Mouse (Mus musculus) kidney, postnatal 0 days (tissue): ENCODE measurements at regions not wholly inside any gene's neighbourhood (a gene's known extent, or its start where the extent isn't known, plus 50 kb on each side); places are given as distances from the start of the nearest gene placed in this dataset.

ENCODE experiments used
- ATAC-seq: fragments of 200-750 bp; cut with Nextera tagmentation; replicated peaks from 2 replicates; pipeline ENCODE4 v1.8.0; 2017; ENCODE audit warnings: low read depth, moderate number of reproducible peaks, moderate TSS enrichment, moderate library complexity; ENCODE audit not compliant: low FRiP score
- DNase-seq: peaks from one replicate; pipeline ENCODE4 v3.0.0-alpha.2; 2016; ENCODE audit warnings: low spot score
- H3K27ac ChIP-seq: fragments of 300-500 bp; sonication (generic); 2 replicates; pipeline ENCODE4 v1.5.1; 2014; ENCODE audit warnings: mild to moderate bottlenecking
- H3K27me3 ChIP-seq: fragments of 300-500 bp; sonication (generic); 2 replicates; pipeline ENCODE4 v1.6.1; 2014; ENCODE audit warnings: low read length, mixed read lengths; ENCODE audit not compliant: insufficient read depth
- H3K36me3 ChIP-seq: fragments of 300-500 bp; sonication (generic); 2 replicates; pipeline ENCODE4 v1.6.1; 2014; ENCODE audit warnings: low read length, mixed read lengths; ENCODE audit not compliant: insufficient read depth
- H3K4me1 ChIP-seq: fragments of 300-500 bp; sonication (generic); replicated peaks from 2 replicates; pipeline ENCODE4 v1.6.1; 2014; ENCODE audit warnings: antibody characterized with exemption, low read length, mixed read lengths; ENCODE audit not compliant: insufficient read depth
- H3K4me2 ChIP-seq: fragments of 300-500 bp; sonication (generic); 2 replicates; pipeline ENCODE4 v1.6.1; 2014; ENCODE audit warnings: mild to moderate bottlenecking, low read length, moderate library complexity, mixed read lengths
- H3K4me3 ChIP-seq: fragments of 300-500 bp; sonication (generic); replicated peaks from 2 replicates; pipeline ENCODE4 v1.5.1; 2014; ENCODE audit warnings: low read depth, low read length
- H3K9ac ChIP-seq: fragments of 300-500 bp; sonication (generic); 2 replicates; pipeline ENCODE4 v1.6.1; 2014; ENCODE audit warnings: low read depth, low read length
- H3K9me3 ChIP-seq: fragments of 300-500 bp; sonication (generic); replicated peaks from 2 replicates; pipeline ENCODE4 v1.6.1; 2016; ENCODE audit warnings: low read length, inconsistent platforms, mixed read lengths
- CTCF ChIP-seq: IDR thresholded peaks from 2 replicates; pipeline ENCODE4 v1.5.1; 2016; ENCODE audit warnings: antibody characterized with exemption, low read depth, mild to moderate bottlenecking, moderate library complexity
- WGBS: fragments of 180-500 bp; shearing (Covaris S2); extraction: QIAGEN DNeasy Blood & Tissue Kit; methylation state at CpG from one replicate; pipeline ENCODE4 v1.1.7; 2014; 5-methylcytosine and 5-hydroxymethylcytosine counted together

- no peak overlapping the region for H3K27ac ChIP-seq
- H3K9ac ChIP-seq = no peak overlapping the region
- no peaks in the 10 kb centered on the region for H3K4me1 ChIP-seq
- no peaks in the 10 kb centered on the region for H3K27me3 ChIP-seq
- no peaks in the 10 kb centered on the region for H3K36me3 ChIP-seq
- 81% methylated on average over 2 of the region's 2 CpGs for WGBS
- H3K4me2 ChIP-seq = no peak overlapping the region
- ATAC-seq (no peak), DNase-seq (no peak)
- H3K4me3 ChIP-seq = no peak overlapping the region
- TF ChIP-seq CTCF = no peak
- no peaks in the 10 kb centered on the region for H3K9me3 ChIP-seq
These were observed 1542.8 kb downstream of the Cdh11 start for GRCm38 (mm10) chr8:101242632-101243031.

- ATAC-seq (no peak), DNase-seq (no peak)
- Histone ChIP-seq H3K4me1 (no peaks in the 10 kb centered on the region), H3K4me2 (no peak overlapping the region), H3K9me3 (no peaks in the 10 kb centered on the region), H3K9ac (no peak overlapping the region), H3K4me3 (no peak overlapping the region), H3K27ac (no peak overlapping the region), H3K27me3 (no peaks in the 10 kb centered on the region), H3K36me3 (no peaks in the 10 kb centered on the region)
- 88% methylated on average over 4 of the region's 4 CpGs for WGBS
- TF ChIP-seq CTCF = no peak
These were observed 1543.6 kb downstream of the Cdh11 start for GRCm38 (mm10) chr8:101241854-101242253.

GRCm38 (mm10) chr8:101197986-101198385 is 1587.5 kb downstream of the Cdh11 start:
- no peak overlapping the region for H3K4me3 ChIP-seq
- no peaks in the 10 kb centered on the region for H3K36me3 ChIP-seq
- ATAC-seq = no peak
- TF ChIP-seq CTCF = no peak
- no peaks in the 10 kb centered on the region for H3K4me1 ChIP-seq
- no peaks in the 10 kb centered on the region for H3K9me3 ChIP-seq
- no peak overlapping the region for H3K9ac ChIP-seq
- WGBS = 95% methylated on average over 1 of the region's 1 CpGs
- DNase-seq = no peak
- no peaks in the 10 kb centered on the region for H3K27me3 ChIP-seq
- H3K4me2 ChIP-seq = no peak overlapping the region
- H3K27ac ChIP-seq = no peak overlapping the region

DNA sequence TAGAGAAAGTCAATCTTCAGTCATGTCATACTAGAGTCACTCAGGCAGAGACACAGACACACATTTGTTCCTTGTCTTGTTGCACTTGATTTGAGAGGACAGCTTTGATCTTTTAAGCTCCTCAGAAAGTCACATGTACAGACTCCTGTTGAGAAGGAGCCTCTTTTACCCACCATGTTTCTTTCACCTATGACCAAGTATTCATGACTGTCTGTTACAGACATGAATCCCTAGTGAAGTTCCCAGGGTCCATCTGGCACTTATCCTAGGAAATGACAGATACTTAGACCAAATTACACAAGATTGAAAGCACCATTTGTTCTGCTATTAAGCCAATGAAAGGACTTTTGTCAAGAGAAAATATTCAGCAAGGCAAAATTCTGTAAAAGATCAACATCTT is 1588.7 kb downstream of the Cdh11 start:
- DNase-seq = no peak
- TF ChIP-seq CTCF = no peak
- Histone ChIP-seq H3K4me3 (no peak overlapping the region), H3K4me1 (no peaks in the 10 kb centered on the region), H3K36me3 (no peaks in the 10 kb centered on the region), H3K9ac (no peak overlapping the region), H3K9me3 (no peaks in the 10 kb centered on the region), H3K27ac (no peak overlapping the region), H3K4me2 (no peak overlapping the region), H3K27me3 (no peaks in the 10 kb centered on the region)
- no peak for ATAC-seq

DNA sequence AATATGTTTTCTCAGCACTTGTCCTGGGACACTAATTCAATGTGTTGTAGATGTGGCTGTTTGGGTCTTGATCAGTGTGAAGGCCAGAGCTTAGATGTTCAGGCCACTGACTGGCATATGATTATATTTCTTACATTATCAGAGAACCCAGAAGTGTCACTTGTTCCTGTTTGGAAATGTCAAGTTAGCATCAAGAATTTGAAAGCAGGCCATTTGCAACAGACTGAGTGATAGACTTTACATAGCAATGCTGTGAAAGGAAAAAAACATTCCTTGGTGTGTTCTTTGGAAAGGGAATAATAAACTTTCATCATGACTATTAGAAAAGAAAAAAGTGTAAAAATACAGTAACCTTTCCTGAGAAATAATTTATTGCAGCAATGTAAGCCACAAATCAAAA is 1596.9 kb downstream of the Cdh11 start:
- Histone ChIP-seq H3K4me3 (no peak overlapping the region), H3K36me3 (no peaks in the 10 kb centered on the region), H3K9me3 (no peaks in the 10 kb centered on the region), H3K9ac (no peak overlapping the region), H3K4me1 (no peaks in the 10 kb centered on the region), H3K27me3 (no peaks in the 10 kb centered on the region), H3K27ac (no peak overlapping the region), H3K4me2 (no peak overlapping the region)
- DNase-seq (no peak), ATAC-seq (no peak)
- no peak for TF ChIP-seq CTCF

DNA sequence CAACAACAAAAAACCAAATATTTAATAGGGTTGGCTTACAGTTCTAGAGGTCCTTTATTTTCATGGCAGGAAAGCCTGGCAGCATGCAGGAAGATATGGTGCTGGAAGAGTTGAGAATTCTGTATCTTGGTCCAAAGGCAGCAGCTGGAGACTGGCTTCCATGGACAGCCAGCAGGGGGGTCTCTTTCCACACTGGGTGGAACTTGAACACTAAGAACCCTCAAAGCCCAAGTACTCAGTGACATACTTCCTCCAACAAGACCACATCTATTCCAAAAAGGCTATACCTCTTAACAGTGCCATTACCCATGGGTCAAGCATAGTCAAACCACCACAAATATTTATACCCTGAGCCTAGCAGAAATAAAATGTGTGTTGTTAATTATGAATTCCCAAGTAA is 1630.5 kb downstream of the Cdh11 start:
- H3K9ac ChIP-seq = no peak overlapping the region
- DNase-seq (peak; percentile 2), ATAC-seq (no peak)
- H3K4me3 ChIP-seq = no peak overlapping the region
- H3K4me2 ChIP-seq = no peak overlapping the region
- peak; percentile 42; the same call in 1 of the 2 replicates for TF ChIP-seq CTCF
- H3K27me3 ChIP-seq = no peaks in the 10 kb centered on the region
- no peaks in the 10 kb centered on the region for H3K4me1 ChIP-seq
- no peaks in the 10 kb centered on the region for H3K9me3 ChIP-seq
- H3K36me3 ChIP-seq = no peaks in the 10 kb centered on the region
- no peak overlapping the region for H3K27ac ChIP-seq
